Comparison of ENCODE assay signal across 11 mouse cellular contexts in genomic region chr1:154103597-154103923, GRCm38 (mm10).
DNase-seq lines count a peak whose midpoint lies in the region; ATAC-seq and TF ChIP-seq lines count a peak whose summit lies in the region.
"Had no signal": no experiment of that assay in that cellular context is flagged by ENCODE, and none has a peak within 500 bp of the region (broad histone marks: within the 10 kb centered on the region; RNA-seq: fewer than 3 reads in every experiment).

No protein-coding gene starts in this region.

- H3K4me1 ChIP-seq in forebrain, embryonic 15.5 days, result peaks cover 9% of the 10 kb centered on the region
- H3K4me1 ChIP-seq in forebrain, embryonic 10.5 days, result peaks cover 19% of the 10 kb centered on the region
- peaks cover 4% of the 10 kb centered on the region; the same call in 1 of the 2 replicates for H3K4me1 ChIP-seq in kidney, postnatal 0 days (replicated peaks; ENCODE audit: insufficient read depth, low read length)
- peaks cover 17% of the 10 kb centered on the region for H3K4me1 ChIP-seq in neural tube, embryonic 13.5 days (replicated peaks)
- H3K4me1 ChIP-seq in stomach, embryonic 16.5 days (ENCODE audit: control insufficient read depth, insufficient read depth, low read length), result peaks cover 6% of the 10 kb centered on the region

- H3K9ac ChIP-seq in forebrain, embryonic 15.5 days (replicated peaks), result no peak overlapping the region
- H3K9ac ChIP-seq in kidney, postnatal 0 days (ENCODE audit: low read depth, low read length), result no peak overlapping the region
- H3K9ac ChIP-seq in neural tube, embryonic 13.5 days, result no peak overlapping the region
- H3K9ac ChIP-seq in stomach, embryonic 16.5 days (ENCODE audit: low read length), result no peak overlapping the region
- H3K9ac ChIP-seq: forebrain, embryonic 13.5 days had no signal

- DNase-seq in forebrain, embryonic 10.5 days (ENCODE audit: extremely low spot score, low spot score), result no peak
- no peak for DNase-seq in kidney, postnatal 0 days (ENCODE audit: low spot score)
- no peak for DNase-seq in kidney, postnatal 10 days
- DNase-seq in neural tube, embryonic 10.5 days (ENCODE audit: extremely low spot score, low spot score), result no peak
- DNase-seq in embryo, embryonic 10.5 days (ENCODE audit: low spot score), result no peak
- DNase-seq: thymus, postnatal 25 days had no signal

- no peaks in the 10 kb centered on the region for H3K36me3 ChIP-seq in forebrain, embryonic 15.5 days
- H3K36me3 ChIP-seq in forebrain, embryonic 10.5 days (replicated peaks), result no peaks in the 10 kb centered on the region
- H3K36me3 ChIP-seq in kidney, postnatal 0 days (ENCODE audit: insufficient read depth, low read length), result no peaks in the 10 kb centered on the region
- no peaks in the 10 kb centered on the region for H3K36me3 ChIP-seq in neural tube, embryonic 13.5 days
- no peaks in the 10 kb centered on the region for H3K36me3 ChIP-seq in stomach, embryonic 16.5 days (ENCODE audit: control insufficient read depth, insufficient read depth, low read length)

- TF ChIP-seq CTCF in kidney, postnatal 0 days (IDR thresholded peaks at IDR 0.05; ENCODE audit: low read depth), result no peak

- no peak overlapping the region for H3K4me3 ChIP-seq in forebrain, embryonic 15.5 days
- H3K4me3 ChIP-seq in forebrain, embryonic 10.5 days, result no peak overlapping the region
- H3K4me3 ChIP-seq in kidney, postnatal 0 days (replicated peaks; ENCODE audit: low read depth, low read length), result no peak overlapping the region
- H3K4me3 ChIP-seq in neural tube, embryonic 13.5 days, result no peak overlapping the region
- no peak overlapping the region for H3K4me3 ChIP-seq in stomach, embryonic 16.5 days (replicated peaks; ENCODE audit: low read length)
- H3K4me3 ChIP-seq: forebrain, embryonic 13.5 days had no signal

- no peak for ATAC-seq in forebrain, embryonic 15.5 days (replicated peaks)
- ATAC-seq in kidney, postnatal 0 days (replicated peaks; ENCODE audit: low FRiP score, low read depth), result no peak
- no peak for ATAC-seq in neural tube, embryonic 13.5 days (ENCODE audit: low read depth)
- no peak for ATAC-seq in stomach, embryonic 16.5 days (ENCODE audit: insufficient read depth, low FRiP score)
- ATAC-seq: intestine, postnatal 0 days had no signal

- peak overlapping the region; percentile 38 for H3K27ac ChIP-seq in forebrain, embryonic 15.5 days (replicated peaks)
- H3K27ac ChIP-seq in forebrain, embryonic 10.5 days, result no peak overlapping the region
- H3K27ac ChIP-seq in kidney, postnatal 0 days, result 0 out of 2 replicates have a peak overlapping the region, but pooled peaks have one; percentile 51
- peak overlapping the region; percentile 47; the same call in 1 of the 2 replicates for H3K27ac ChIP-seq in neural tube, embryonic 13.5 days (replicated peaks)
- peak overlapping the region; percentile 43; the same call in 1 of the 2 replicates for H3K27ac ChIP-seq in stomach, embryonic 16.5 days (ENCODE audit: low read length)
- H3K27ac ChIP-seq: forebrain, embryonic 13.5 days had no signal

- no peak overlapping the region for H3K4me2 ChIP-seq in forebrain, embryonic 15.5 days (replicated peaks)
- no peak overlapping the region for H3K4me2 ChIP-seq in kidney, postnatal 0 days (ENCODE audit: low read length)
- no peak overlapping the region for H3K4me2 ChIP-seq in neural tube, embryonic 13.5 days
- no peak overlapping the region for H3K4me2 ChIP-seq in stomach, embryonic 16.5 days (ENCODE audit: low read depth, low read length)
- H3K4me2 ChIP-seq: forebrain, embryonic 13.5 days had no signal

- no peaks in the 10 kb centered on the region for H3K9me3 ChIP-seq in forebrain, embryonic 15.5 days
- H3K9me3 ChIP-seq in forebrain, embryonic 10.5 days, result no peaks in the 10 kb centered on the region
- no peaks in the 10 kb centered on the region for H3K9me3 ChIP-seq in kidney, postnatal 0 days (replicated peaks; ENCODE audit: low read length)
- H3K9me3 ChIP-seq in neural tube, embryonic 13.5 days, result no peaks in the 10 kb centered on the region
- no peaks in the 10 kb centered on the region for H3K9me3 ChIP-seq in stomach, embryonic 16.5 days (replicated peaks; ENCODE audit: control insufficient read depth, low read length)
- H3K9me3 ChIP-seq: forebrain, embryonic 13.5 days had no signal

- WGBS in forebrain, embryonic 15.5 days, result 57% methylated on average over 5 of the region's 5 CpGs
- WGBS in forebrain, embryonic 10.5 days, result 56% methylated on average over 5 of the region's 5 CpGs
- WGBS in kidney, postnatal 0 days, result 46% methylated on average over 5 of the region's 5 CpGs
- whole genome bisulfite sequencing in neural tube, embryonic 13.5 days, result 54% methylated on average over 5 of the region's 5 CpGs
- WGBS in stomach, embryonic 16.5 days, result 73% methylated on average over 5 of the region's 5 CpGs

- H3K27me3 ChIP-seq in forebrain, embryonic 15.5 days, result no peaks in the 10 kb centered on the region
- no peaks in the 10 kb centered on the region for H3K27me3 ChIP-seq in forebrain, embryonic 10.5 days (ENCODE audit: poor library complexity, severe bottlenecking)
- no peaks in the 10 kb centered on the region for H3K27me3 ChIP-seq in kidney, postnatal 0 days (ENCODE audit: insufficient read depth, low read length)
- no peaks in the 10 kb centered on the region for H3K27me3 ChIP-seq in neural tube, embryonic 13.5 days
- no peaks in the 10 kb centered on the region for H3K27me3 ChIP-seq in stomach, embryonic 16.5 days (ENCODE audit: control insufficient read depth, insufficient read depth, low read length)
- H3K27me3 ChIP-seq: forebrain, embryonic 13.5 days had no signal
